Mouse (Mus musculus) embryo, embryonic 10 days (tissue): ENCODE measurements around the gene Tmprss11g.

ENCODE experiments used
- DNase-seq: peaks from one replicate; pipeline ENCODE4 v3.0.0-alpha.2; 2015; ENCODE audit warnings: low spot score

The Tmprss11g gene

DNA sequence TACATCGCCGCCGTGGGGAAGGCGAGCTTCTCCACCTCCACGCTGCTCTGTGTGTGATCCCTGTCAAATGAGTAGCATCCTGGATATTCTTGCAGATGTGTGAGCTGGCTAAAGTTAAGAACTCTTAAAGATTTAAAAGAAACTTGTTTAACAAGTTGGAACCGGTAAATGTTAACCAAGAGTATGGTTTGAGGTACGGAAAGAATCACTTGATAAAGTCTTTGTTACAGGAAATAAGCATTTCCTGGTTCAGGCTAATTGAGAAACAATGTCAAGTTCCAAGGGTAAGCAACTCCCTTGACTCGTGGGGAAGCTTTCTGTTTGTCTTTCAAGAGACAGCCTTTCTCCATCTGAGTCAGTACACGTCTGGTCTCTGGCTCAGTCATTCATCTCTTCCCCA is at the start of gene Tmprss11g:
TSS of gene Tmprss11g (minus strand) at position 101 of the 400 bp plus-strand sequence.
- DNase-seq: no peak

DNA sequence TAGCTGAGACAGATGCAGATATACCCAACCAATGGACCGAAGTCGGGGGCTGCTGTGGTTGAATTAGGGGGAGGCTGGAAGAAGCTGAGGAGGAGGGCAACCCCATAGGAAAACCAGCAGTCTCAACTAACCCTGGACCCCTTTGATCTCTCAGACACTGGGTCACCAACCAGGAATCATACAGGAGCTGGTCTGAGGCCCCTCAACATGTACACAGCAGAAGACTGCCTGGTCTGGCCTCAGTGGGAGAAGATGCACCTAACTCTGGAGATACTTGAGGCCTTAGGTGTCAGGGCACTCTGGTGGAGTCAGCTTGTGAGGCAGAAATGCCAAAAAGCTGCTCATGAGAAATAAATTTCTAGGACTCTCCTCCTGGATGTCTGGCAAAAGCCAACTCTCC is 28.3 kb upstream of the Tmprss11g start:
- no peak for DNase-seq

DNA sequence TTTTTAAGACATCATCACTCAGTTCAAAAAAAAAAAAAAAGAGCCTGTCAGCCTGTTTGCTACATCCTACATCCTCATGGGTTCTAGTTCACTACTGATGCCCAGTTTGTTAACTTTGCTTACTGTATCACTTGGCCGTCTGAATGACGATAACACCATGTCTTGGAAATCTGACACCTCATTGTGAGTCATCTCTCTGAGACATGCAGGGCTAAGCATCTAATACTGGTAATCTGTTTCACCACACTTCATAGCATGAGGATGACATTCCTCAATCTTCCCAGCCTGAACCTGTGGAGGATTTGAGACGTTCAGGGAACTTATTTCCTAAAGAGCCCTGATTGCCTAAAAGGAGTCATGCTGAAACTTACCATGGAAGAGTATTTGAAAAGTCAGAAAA is 22.2 kb upstream of the Tmprss11g start:
- no peak for DNase-seq

DNA sequence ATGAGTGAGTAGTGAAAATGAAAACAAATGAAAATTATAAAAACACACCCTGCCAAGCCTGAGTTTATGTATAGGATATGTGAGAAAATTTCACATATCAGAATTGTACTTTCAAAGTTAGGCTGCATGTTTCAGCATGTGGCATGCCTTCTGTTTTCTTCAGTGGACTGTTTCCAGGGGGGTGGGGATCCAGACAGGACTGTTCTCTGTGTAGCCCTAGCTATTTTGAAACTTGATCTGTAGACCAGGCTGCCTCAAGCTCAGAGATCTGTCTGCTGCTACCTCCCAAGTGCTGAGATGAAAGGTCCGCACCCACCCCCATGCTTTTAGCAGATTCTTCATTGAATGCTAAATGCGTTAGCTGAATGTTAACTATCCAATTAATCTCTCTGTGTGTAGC is 10.3 kb upstream of the Tmprss11g start:
- DNase-seq: no peak

DNA sequence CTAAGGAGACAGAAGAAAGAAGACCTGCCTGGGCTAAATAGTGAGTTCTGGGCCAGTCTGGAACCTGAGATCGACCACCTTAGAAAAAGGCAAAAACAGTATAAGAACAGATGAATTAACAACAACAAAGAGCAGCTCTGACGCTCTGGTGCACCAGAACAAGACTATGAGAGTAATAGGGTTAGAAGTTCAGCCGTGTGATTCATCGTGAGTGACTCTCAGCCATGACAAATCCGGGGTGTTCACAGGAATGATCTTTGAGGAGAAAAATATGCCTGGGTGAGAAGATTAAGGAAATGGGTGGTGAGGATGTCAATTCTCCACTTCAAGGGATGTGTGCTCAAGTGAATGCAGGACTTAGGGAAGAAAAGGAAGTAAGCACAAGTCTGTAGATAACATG is 6.9 kb downstream of the Tmprss11g start:
- no peak for DNase-seq

DNA sequence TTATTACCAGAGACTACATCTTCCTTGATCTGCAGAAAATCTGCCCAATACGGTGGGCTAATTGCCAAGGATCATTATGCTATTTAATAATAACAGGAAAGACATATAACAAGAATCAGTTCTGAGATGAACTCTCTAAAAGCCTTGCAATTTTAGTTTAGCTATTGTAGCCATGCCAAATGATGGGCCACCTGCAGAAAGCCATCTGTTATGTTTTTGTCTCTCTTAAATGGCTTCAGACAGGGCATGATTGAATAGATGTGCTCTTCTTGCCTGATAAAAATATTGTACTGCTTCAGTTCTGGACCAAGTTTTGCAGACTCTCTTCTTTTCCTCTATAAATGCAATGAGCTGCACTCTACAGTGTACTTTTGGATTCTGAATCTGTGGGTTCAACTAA is 24.9 kb downstream of the Tmprss11g start:
- no peak for DNase-seq

DNA sequence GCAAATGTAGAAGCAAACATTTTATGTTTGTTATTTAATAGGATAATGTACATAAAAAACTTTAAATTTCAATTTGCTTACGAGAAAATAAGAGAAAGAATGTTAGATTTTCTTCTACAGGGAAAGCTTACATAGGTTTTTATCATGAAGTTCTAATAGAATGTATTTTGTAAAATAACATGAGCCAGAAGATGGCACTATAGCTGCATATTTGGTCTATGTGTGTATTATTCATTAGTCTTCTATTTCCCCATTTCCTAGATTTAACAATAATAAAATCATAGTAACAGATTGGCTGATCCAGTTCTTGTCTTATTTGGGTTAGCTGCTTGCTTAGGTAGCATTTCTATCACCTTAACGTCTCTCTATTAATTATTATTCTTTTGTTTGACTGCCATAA is 35.8 kb downstream of the Tmprss11g start:
- no peak for DNase-seq

DNA sequence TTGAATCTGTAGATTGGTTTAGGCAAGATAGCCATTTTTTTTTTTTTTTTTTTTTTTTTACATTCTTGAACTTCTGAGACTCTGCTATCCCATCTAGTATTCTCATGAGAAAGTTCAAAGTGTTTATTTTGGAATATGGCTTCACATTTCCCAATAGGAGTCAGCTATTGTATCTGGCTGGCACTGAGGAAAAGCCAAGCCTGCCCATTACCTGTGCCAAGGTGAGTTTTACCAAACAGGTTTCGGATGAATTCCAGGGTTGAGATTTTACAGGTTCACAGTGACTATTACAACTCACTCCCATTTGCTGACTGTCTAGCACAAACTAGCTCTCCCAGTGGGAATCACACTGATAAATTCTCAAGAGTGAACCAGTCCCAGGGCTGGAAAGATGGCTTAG is 36.4 kb downstream of the Tmprss11g start:
- no peak for DNase-seq

DNA sequence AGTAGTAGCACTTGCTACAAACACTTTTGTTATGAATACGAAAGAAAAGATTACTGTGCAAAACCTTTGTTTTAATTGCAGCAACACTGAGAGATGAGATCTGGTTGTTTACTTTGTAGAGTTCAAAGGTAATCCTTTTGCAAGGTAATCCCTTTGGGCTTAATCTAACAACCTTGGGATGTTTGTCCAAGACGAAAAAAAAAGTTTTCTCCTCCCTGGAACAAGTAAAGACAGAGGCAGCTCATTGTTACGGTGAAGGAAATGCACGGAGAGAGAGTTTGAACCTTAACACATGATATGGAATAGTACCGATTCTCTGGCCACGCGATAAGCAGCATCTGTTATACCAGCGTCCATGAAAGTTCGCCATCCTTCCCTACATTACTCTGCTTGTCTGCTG is 44.5 kb downstream of the Tmprss11g start:
- DNase-seq: no peak

DNA sequence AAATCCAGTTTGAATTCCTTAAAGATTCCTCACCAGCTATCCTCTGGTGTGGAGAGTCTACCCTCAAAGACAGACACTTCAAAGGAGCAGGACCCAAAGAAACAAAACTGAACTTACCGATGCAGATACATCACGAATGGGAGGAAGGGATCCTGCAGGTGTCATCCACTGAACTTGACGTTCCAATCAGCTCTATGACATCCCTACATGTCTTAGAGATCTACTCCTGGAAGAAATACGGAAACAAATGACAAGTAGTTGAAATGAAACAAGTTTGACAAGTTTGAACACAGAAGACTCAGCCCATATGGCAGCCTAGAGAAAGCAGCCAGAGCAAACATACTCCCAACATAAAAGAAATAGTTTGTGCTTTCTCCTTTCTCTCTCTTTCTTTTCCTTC is 49.5 kb downstream of the Tmprss11g start, which contains the start of gene Tmprss11a:
TSS of gene Tmprss11a (minus strand) at position 101 of the 400 bp plus-strand sequence.
- DNase-seq: no peak

DNA sequence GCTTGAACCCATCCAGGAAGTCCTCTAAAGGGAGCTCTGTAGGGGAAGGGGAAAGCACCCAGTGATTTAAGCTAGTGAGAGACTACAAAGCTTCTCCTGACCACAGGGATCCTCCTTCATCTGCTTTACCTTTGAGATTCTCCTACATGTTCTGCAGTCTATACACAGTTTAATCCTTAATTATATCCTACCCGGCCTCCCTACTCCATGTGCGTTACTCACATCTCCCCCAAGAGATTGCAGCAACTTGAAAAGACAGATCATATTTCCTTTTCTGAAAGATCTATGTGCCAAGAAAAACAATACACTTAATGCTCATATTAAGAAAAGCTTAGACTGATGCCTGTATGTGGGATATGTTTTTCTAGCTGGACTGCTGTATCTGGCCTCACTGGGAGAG is 79.1 kb downstream of the Tmprss11g start:
- no peak for DNase-seq

DNA sequence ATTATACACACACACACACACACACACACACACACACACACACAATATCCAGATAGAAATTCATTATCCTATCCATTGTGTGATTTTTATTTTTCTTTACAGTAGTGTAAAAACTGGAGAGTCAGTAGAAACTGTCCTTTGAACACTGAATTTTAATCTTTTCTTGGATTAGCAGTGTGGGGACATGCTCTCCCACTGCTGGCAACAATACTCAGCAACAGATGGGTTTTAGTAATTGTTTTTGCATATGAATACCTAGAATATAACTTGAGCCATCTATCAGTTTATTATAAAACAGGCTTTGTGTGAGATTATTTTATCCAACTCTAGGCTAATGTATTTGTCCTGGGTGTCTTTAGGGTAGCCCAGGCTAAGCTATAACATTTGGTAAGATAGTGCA is 79.9 kb downstream of the Tmprss11g start:
- DNase-seq: no peak
